Mouse (Mus musculus) mouse trophoblast stem cell (cell line): ENCODE data around the gene E130308A19Rik.

Source experiments
- in situ Hi-C, 2 experiments: fragments of 300-500 bp; cut with MseI, MboI; formaldehyde crosslinking; loops; 2 replicates in 1 of 2; 3 replicates in 1 of 2; pipeline ENCODE4 v1.15.1; 2025

The E130308A19Rik gene

DNA sequence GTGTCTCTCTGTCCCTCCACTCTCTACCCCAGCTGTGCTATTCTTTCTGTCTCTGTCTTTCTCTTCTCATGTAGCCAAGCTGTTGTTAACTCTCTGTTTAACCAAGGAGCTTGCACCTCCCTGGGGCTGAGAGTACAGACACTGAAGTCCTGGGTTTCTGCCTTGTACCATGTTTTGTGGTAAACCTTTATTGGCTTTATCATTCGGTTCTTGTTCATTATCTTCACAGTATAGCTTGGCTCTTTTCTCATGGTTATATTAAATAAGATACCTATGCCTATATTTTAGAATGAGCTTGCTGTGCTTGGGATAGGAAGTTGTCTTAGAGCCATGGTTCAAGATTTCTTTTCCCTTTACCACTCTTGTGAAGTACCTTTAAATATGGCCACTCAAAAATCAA is 8.5 kb downstream of the E130308A19Rik start:
- in situ Hi-C loops: no loop called here

GRCm38 (mm10) chr4:59639163-59639562 is 13.2 kb downstream of the E130308A19Rik start:
- in situ Hi-C loops: no loop called here

- in situ Hi-C loops: no loop called here
These were observed 14.7 kb downstream of the E130308A19Rik start for GRCm38 (mm10) chr4:59640720-59641119.

DNA sequence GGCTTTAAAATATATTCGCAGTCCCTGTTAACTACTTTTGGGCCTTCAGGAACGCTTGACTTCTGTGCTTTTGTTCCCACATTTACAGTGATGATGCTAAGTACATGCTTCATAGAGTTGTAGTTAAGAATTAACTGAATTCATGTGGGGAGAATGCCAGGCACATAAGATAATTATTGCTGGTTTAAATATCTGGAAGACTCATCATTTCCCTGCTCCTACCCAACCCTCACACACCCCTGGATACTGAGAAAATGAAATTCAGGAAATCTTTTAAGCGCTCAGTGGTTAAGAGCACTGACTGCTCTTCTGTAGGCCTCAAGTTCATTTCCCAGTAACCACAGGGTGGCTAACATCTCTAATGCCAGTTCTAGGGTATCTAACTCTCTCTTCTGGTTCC is 16.0 kb downstream of the E130308A19Rik start:
- in situ Hi-C loops: no loop called here

DNA sequence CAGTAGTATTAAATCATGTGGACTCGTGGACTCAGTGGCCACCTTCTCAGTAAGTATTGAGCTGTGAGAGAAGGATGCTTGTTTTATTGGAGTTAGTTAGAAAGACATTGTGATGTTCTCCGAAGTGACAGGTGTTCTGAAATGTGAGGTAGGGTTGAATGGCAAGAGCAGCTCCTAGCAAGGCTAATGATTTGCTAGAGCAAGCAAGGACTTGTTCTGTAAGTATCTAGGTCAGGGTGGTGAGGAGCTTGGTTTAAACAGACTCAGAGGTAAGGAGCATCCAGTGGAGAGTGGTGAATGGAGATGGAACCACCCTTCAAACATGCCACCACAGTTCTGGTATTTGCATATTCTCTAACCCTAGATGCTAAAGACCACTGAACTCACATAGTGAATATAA is 16.6 kb downstream of the E130308A19Rik start:
- in situ Hi-C loops: no loop called here

GRCm38 (mm10) chr4:59644431-59644830 is 18.4 kb downstream of the E130308A19Rik start:
- in situ Hi-C loops: no loop called here

GRCm38 (mm10) chr4:59644992-59645391 is 19.0 kb downstream of the E130308A19Rik start:
- in situ Hi-C loops: no loop called here

- in situ Hi-C loops: no loop called here
These were observed 19.6 kb downstream of the E130308A19Rik start for GRCm38 (mm10) chr4:59645610-59646009.

GRCm38 (mm10) chr4:59646020-59646696 is 20.1 kb downstream of the E130308A19Rik start:
- in situ Hi-C loops: no loop called here

DNA sequence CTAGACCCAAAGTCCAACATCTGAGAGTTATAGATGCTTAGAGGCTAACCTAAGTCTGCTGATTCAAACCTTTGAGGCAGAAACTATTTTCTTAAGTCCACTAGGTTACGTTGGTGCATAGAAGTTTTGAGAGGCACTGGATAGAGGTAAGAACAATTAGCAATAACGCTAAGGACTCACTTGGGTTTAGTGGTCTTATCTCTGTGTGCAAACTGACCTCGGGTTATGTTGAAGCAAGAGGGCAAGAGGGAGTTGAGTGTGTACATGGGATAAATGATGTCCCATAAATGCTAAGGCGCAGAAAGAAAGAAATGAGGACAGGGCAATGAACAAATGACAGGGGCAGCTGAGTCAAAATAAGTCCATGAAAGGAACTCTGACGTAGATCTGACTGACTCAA is 23.1 kb downstream of the E130308A19Rik start:
- in situ Hi-C loops: no loop called here

DNA sequence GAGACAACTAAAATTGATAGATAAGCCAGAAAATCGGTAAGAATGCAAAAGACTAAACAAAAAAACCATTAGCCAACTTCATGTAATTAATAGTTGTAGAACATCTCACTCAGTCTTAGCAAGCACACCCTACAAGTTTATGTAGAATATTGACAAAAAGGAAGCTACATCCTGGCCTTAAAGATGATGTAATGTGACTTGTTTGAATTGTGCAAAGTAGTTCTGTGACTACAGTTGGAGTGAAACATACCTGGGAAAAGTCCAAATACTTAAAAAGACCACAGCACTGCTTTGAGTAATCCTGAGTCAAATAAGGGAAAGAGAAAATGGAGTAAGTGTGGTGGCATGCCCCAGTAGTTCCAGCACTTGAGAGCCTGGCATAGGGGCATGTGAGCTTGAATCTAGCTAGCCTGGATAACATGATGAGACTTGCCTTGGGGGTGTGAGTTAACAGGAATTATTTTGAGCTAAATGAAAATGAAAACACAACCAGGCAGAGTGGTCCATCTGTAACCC is 26.2 kb downstream of the E130308A19Rik start:
- in situ Hi-C loops: no loop called here

DNA sequence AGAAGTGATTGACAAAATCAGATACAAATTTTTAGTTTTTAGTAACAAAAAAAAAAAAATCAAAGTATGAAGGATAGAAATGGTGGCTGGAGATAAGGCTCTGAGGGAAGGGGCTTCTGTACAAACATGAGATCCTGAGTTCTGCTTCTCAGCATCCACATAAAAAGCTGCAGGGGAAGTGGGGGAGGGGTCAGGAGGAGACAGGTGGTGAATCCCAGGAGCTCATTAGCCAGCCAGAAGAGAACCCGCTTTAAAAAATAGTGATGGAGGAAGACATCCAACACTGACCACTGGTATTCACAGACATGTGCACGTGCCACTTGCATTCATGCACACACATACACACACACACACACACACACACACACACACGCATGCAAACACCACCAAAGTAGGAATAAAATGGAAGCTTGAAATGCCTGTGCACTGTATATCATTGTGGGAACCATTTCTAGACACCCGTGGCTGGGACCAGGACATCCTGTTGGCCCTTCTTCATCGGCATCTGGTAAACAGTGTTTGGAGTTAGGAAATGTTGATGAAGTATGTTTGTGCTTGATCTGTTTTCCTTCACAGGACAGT is 30.1 kb downstream of the E130308A19Rik start:
- in situ Hi-C loops: no loop called here

DNA sequence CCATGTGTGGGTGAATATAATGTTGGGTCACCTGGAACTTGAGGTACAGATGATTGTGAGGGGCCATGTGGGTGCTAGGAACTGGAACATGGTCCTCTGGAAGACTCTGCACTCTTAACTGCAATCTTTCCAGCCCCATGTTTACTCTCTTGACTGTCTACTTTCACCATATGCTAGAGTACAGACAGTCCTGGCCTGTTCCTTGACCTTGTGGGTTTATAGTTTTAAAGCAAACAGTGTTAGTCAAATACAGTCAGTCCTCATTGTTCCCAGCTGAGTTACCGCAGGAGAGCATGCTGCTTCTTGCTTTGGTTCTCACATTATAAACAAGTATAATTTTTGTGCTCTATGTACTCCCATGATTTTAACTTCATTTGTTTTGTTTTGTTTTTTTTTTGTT is 36.2 kb downstream of the E130308A19Rik start:
- in situ Hi-C loops: no loop called here

DNA sequence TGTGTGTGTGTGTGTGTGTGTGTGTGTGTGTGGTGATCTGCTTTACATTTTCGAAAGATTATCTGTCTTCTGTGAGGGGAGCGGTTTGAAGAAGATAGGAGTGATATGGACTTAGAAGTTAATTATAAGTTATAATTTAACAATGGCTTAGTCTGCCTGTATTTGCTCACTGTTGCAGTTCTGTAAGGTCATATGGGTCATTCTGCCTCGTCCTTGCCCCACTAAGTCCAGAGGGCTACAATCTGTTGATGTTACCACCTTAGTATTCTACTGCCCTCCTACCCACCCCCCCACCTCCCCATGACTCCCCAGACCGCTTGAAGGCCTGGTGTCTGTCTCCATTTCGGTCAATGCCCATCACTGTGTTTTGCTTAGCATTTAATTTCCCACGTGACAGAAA is 37.4 kb downstream of the E130308A19Rik start:
- in situ Hi-C loops: no loop called here

DNA sequence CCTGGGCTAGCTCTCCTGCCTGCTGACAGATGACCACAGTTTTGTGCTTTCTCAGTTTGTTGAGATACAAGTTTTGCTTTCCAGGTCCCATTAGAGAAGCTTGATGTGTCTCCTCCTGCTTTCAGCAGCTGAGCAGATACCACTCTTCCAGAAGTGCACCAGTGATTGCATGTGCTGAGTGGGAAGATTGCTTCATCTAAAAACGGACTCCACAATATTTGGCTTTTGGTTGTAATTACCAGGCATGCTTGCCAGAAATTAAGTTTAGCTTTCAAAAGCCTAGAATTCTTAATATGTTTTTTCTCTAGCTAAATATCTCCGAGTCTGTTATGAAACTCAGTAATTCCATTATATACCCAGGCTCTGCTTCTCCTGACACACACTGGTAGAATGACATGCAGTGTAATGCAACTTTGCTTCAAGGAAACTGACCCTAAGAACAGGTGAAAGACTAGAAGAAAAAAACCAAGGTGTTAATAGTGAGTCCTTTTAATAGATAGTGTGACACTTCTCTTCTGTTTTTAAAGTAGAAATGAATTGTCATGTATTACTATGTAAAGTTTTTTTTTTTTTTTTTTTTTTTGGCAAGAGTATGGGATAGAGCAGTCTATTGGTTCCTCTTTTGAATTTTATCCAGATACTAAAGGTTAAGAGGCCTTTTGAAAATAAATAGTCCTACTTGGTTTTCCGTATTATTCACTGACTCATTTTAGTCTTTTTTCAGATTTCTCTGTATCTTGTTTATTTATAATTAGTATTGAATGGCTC is 40.7 kb downstream of the E130308A19Rik start:
- in situ Hi-C loops: no loop called here

- in situ Hi-C loops: no loop called here
These were observed 42.0 kb downstream of the E130308A19Rik start for GRCm38 (mm10) chr4:59668050-59668449.

- in situ Hi-C loops: no loop called here
These were observed 43.1 kb downstream of the E130308A19Rik start for GRCm38 (mm10) chr4:59669131-59669530.

GRCm38 (mm10) chr4:59670015-59670414 is 44.0 kb downstream of the E130308A19Rik start:
- in situ Hi-C loops: no loop called here

GRCm38 (mm10) chr4:59673423-59674117 is 47.6 kb downstream of the E130308A19Rik start:
- in situ Hi-C loops: no loop called here

DNA sequence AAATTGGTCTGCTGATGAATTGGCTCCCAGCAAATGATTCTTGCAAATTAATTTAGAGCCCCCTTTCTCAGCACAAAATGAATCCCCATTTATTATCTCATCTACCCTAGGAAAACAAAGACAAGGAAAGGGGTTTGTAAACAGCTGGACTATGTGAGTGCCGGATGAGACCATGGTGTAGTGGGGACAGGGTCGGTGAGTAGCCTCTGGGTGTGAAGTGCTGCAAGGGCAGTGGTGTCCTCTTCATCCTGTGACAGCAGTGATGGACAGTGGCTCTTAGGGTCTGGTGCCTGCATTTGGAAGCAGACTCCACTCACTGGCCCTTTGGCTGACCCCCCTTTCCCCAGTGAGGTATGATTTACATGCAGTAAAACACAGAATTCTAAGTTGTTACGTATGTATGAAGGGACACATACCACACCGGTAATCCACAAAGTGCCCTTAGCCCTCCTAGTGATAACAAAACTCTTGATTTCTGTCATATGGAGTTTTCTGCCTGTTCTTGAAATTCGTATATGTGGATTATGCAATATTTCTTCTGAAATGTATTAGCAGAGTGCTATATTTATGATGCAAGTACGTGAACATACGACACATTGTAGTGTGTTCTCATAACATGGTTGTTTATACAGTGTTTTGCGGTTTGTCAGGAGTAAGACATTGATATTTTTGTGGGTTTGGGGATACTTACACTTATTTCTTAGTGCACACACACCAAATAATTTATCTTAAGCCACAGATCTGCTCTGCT is 49.1 kb downstream of the E130308A19Rik start:
- in situ Hi-C loops: no loop called here

GRCm38 (mm10) chr4:59675699-59676098 is 49.7 kb downstream of the E130308A19Rik start:
- in situ Hi-C loops: no loop called here
